Mouse (Mus musculus) liver, embryonic 12.5 days (tissue): ENCODE measurements around the gene Rmi2. TPM values are rescaled to one million over a fixed set of nuclear protein-coding genes. Genes with fewer than 3 reads are reported as not detected.
"Not testable (repeated sequence)": the region's sequence is repeated elsewhere in the genome, so short reads cannot be mapped to it uniquely, and the experiment has no call there.

Experiments used
- ATAC-seq: fragments of 200-750 bp; cut with Nextera tagmentation; 2 replicates; pipeline ENCODE4 v1.8.0; 2017; ENCODE audit warnings: moderate number of reproducible peaks, mild to moderate bottlenecking, moderate library complexity
- H3K27ac ChIP-seq: fragments of 300-500 bp; sonication (generic); 2 replicates; pipeline ENCODE4 v1.5.1; 2016; ENCODE audit warnings: mild to moderate bottlenecking
- H3K27me3 ChIP-seq: fragments of 300-500 bp; sonication (generic); replicated peaks from 2 replicates; pipeline ENCODE4 v1.6.1; 2016; ENCODE audit warnings: mild to moderate bottlenecking, moderate library complexity
- H3K36me3 ChIP-seq: fragments of 300-500 bp; sonication (generic); 2 replicates; pipeline ENCODE4 v1.6.1; 2016; ENCODE audit warnings: mild to moderate bottlenecking, moderate library complexity
- H3K4me1 ChIP-seq: fragments of 300-500 bp; sonication (generic); 2 replicates; pipeline ENCODE4 v1.6.1; 2016
- H3K4me2 ChIP-seq: fragments of 300-500 bp; sonication (generic); 2 replicates; pipeline ENCODE4 v1.6.1; 2016; ENCODE audit warnings: mild to moderate bottlenecking, moderate library complexity
- H3K4me3 ChIP-seq: fragments of 300-500 bp; sonication (generic); 2 replicates; pipeline ENCODE4 v1.5.1; 2016; ENCODE audit warnings: mild to moderate bottlenecking, moderate library complexity
- H3K9ac ChIP-seq: fragments of 300-500 bp; sonication (generic); 2 replicates; pipeline ENCODE4 v1.6.1; 2016; ENCODE audit warnings: mild to moderate bottlenecking, moderate library complexity
- H3K9me3 ChIP-seq: fragments of 300-500 bp; sonication (generic); replicated peaks from 2 replicates; pipeline ENCODE4 v1.6.1; 2016; ENCODE audit warnings: mild to moderate bottlenecking, moderate library complexity
- WGBS: fragments of 180-500 bp; shearing (Covaris S2); methylation state at CpG from one replicate; pipeline ENCODE4 v1.1.7; 2016; ENCODE audit not compliant: insufficient replicate concordance; 5-methylcytosine and 5-hydroxymethylcytosine counted together
- polyA plus RNA-seq: library from polyadenylated mRNA; unstranded; fragments of >200 nt; fragmentation: Nextera tagmentation; extraction: Ambion mirVana; gene quantifications from 2 replicates; pipeline ENCODE4 v1.2.1, GENCODE M21; 2016

The Rmi2 gene
- polyA plus RNA-seq, 1 experiment from 2014 or later: 3.8 TPM

GRCm38 (mm10) chr16:10849965-10850861 is 15.4 kb downstream of the Rmi2 start:
- Histone ChIP-seq H3K4me2 (no peak overlapping the region), H3K9me3 (no peaks in the 10 kb centered on the region), H3K9ac (no peak overlapping the region), H3K36me3 (no peaks in the 10 kb centered on the region), H3K4me1 (no peaks in the 10 kb centered on the region), H3K27ac (no peak overlapping the region), H3K4me3 (no peak overlapping the region), H3K27me3 (peaks cover 8% of the 10 kb centered on the region)
- ATAC-seq: no peak
- 60% methylated on average over 12 of the region's 12 CpGs for whole genome bisulfite sequencing

- WGBS: 59% methylated on average over 4 of the region's 4 CpGs
- no peak overlapping the region for H3K27ac ChIP-seq
- ATAC-seq: no peak
These were observed 16.0 kb downstream of the Rmi2 start for GRCm38 (mm10) chr16:10850905-10851304.

GRCm38 (mm10) chr16:10852216-10852615 is 17.4 kb downstream of the Rmi2 start:
- not testable (repeated sequence) for H3K27ac ChIP-seq, ATAC-seq, H3K27me3 ChIP-seq, H3K9ac ChIP-seq, H3K9me3 ChIP-seq, H3K36me3 ChIP-seq, H3K4me3 ChIP-seq, H3K4me1 ChIP-seq, H3K4me2 ChIP-seq
- WGBS: 79% methylated on average over 10 of the region's 10 CpGs

More at GRCm38 (mm10) chr16:10850905-10851304, 16.0 kb downstream of the Rmi2 start:
- Histone ChIP-seq H3K36me3 (no peaks in the 10 kb centered on the region), H3K9me3 (no peaks in the 10 kb centered on the region), H3K4me2 (no peak overlapping the region), H3K9ac (no peak overlapping the region), H3K4me3 (no peak overlapping the region), H3K4me1 (no peaks in the 10 kb centered on the region), H3K27me3 (peaks cover 2% of the 10 kb centered on the region; the same call in 1 of the 2 replicates)

- Histone ChIP-seq H3K4me2 (no peak overlapping the region), H3K36me3 (no peaks in the 10 kb centered on the region), H3K4me1 (no peaks in the 10 kb centered on the region), H3K4me3 (no peak overlapping the region), H3K9ac (no peak overlapping the region), H3K9me3 (no peaks in the 10 kb centered on the region), H3K27ac (no peak overlapping the region), H3K27me3 (no peaks in the 10 kb centered on the region)
- ATAC-seq: no peak
- WGBS: 73% methylated on average over 7 of the region's 7 CpGs
These were observed 24.9 kb downstream of the Rmi2 start for GRCm38 (mm10) chr16:10859726-10860245.

- Histone ChIP-seq H3K36me3 (no peaks in the 10 kb centered on the region), H3K4me2 (no peak overlapping the region), H3K4me3 (no peak overlapping the region), H3K9me3 (no peaks in the 10 kb centered on the region), H3K27me3 (no peaks in the 10 kb centered on the region; the same call in 1 of the 2 replicates), H3K27ac (no peak overlapping the region), H3K9ac (no peak overlapping the region), H3K4me1 (no peaks in the 10 kb centered on the region)
- WGBS: 69% methylated on average over 3 of the region's 3 CpGs
- no peak for ATAC-seq
These were observed 26.5 kb downstream of the Rmi2 start for GRCm38 (mm10) chr16:10861408-10861807.

- Histone ChIP-seq H3K9me3 (no peaks in the 10 kb centered on the region), H3K9ac (no peak overlapping the region), H3K27ac (no peak overlapping the region), H3K4me1 (0 out of 2 replicates have a peak, but pooled peaks cover 4% of the 10 kb centered on the region), H3K36me3 (no peaks in the 10 kb centered on the region), H3K27me3 (no peaks in the 10 kb centered on the region; the same call in 1 of the 2 replicates), H3K4me2 (no peak overlapping the region), H3K4me3 (no peak overlapping the region)
- 61% methylated on average over 6 of the region's 6 CpGs for WGBS
- no peak for ATAC-seq
These were observed 30.2 kb downstream of the Rmi2 start for GRCm38 (mm10) chr16:10864833-10865591.

- H3K27me3 ChIP-seq: peaks cover 2% of the 10 kb centered on the region; the same call in 1 of the 2 replicates
- no peak overlapping the region for H3K27ac ChIP-seq
- H3K9ac ChIP-seq: no peak overlapping the region
- no peak for ATAC-seq
- H3K4me1 ChIP-seq: 0 out of 2 replicates have a peak, but pooled peaks cover 4% of the 10 kb centered on the region
- no peaks in the 10 kb centered on the region for H3K9me3 ChIP-seq
- H3K4me3 ChIP-seq: no peak overlapping the region
- H3K4me2 ChIP-seq: no peak overlapping the region
- no peaks in the 10 kb centered on the region for H3K36me3 ChIP-seq
These were observed 30.7 kb downstream of the Rmi2 start for GRCm38 (mm10) chr16:10865592-10865987.

GRCm38 (mm10) chr16:10866841-10867240 is 32.0 kb downstream of the Rmi2 start:
- ATAC-seq: no peak
- H3K4me1 ChIP-seq: 0 out of 2 replicates have a peak, but pooled peaks cover 4% of the 10 kb centered on the region
- peaks cover 8% of the 10 kb centered on the region; the same call in 1 of the 2 replicates for H3K27me3 ChIP-seq
- H3K9ac ChIP-seq: no peak overlapping the region
- no peak overlapping the region for H3K4me3 ChIP-seq
- H3K36me3 ChIP-seq: no peaks in the 10 kb centered on the region
- H3K4me2 ChIP-seq: no peak overlapping the region
- 78% methylated on average over 8 of the region's 8 CpGs for WGBS
- no peak overlapping the region for H3K27ac ChIP-seq
- no peaks in the 10 kb centered on the region for H3K9me3 ChIP-seq

GRCm38 (mm10) chr16:10867501-10867900 is 32.6 kb downstream of the Rmi2 start:
- Histone ChIP-seq H3K4me2 (no peak overlapping the region), H3K4me1 (0 out of 2 replicates have a peak, but pooled peaks cover 4% of the 10 kb centered on the region), H3K27ac (no peak overlapping the region), H3K9me3 (no peaks in the 10 kb centered on the region), H3K9ac (no peak overlapping the region), H3K27me3 (peaks cover 8% of the 10 kb centered on the region; the same call in 1 of the 2 replicates), H3K36me3 (no peaks in the 10 kb centered on the region), H3K4me3 (no peak overlapping the region)
- WGBS: 71% methylated on average over 2 of the region's 2 CpGs
- ATAC-seq: no peak

GRCm38 (mm10) chr16:10867904-10868440 is 33.1 kb downstream of the Rmi2 start:
- H3K4me2 ChIP-seq: no peak overlapping the region
- no peak overlapping the region for H3K27ac ChIP-seq
- no peak for ATAC-seq
- no peak overlapping the region for H3K4me3 ChIP-seq
- 0 out of 2 replicates have a peak, but pooled peaks cover 4% of the 10 kb centered on the region for H3K4me1 ChIP-seq
- H3K36me3 ChIP-seq: no peaks in the 10 kb centered on the region
- H3K9me3 ChIP-seq: no peaks in the 10 kb centered on the region
- 29% methylated on average over 11 of the region's 11 CpGs for WGBS
- H3K27me3 ChIP-seq: peaks cover 8% of the 10 kb centered on the region; the same call in 1 of the 2 replicates
- no peak overlapping the region for H3K9ac ChIP-seq

- no peak for ATAC-seq
- Histone ChIP-seq H3K4me2 (no peak overlapping the region), H3K9ac (no peak overlapping the region), H3K9me3 (no peaks in the 10 kb centered on the region), H3K4me1 (0 out of 2 replicates have a peak, but pooled peaks cover 4% of the 10 kb centered on the region), H3K4me3 (no peak overlapping the region), H3K36me3 (no peaks in the 10 kb centered on the region), H3K27ac (no peak overlapping the region), H3K27me3 (peaks cover 26% of the 10 kb centered on the region; the same call in 1 of the 2 replicates)
- 62% methylated on average over 4 of the region's 4 CpGs for WGBS
These were observed 36.1 kb downstream of the Rmi2 start for GRCm38 (mm10) chr16:10870969-10871368.
